Mouse (Mus musculus): ENCODE data around the gene Dbp. TPM values are rescaled to one million over a fixed set of nuclear protein-coding genes. Genes with fewer than 3 reads are reported as not detected.

Dbp gene
- polyA plus RNA-seq, 1 experiment from 2014 or later, result 6.8 TPM

DNA sequence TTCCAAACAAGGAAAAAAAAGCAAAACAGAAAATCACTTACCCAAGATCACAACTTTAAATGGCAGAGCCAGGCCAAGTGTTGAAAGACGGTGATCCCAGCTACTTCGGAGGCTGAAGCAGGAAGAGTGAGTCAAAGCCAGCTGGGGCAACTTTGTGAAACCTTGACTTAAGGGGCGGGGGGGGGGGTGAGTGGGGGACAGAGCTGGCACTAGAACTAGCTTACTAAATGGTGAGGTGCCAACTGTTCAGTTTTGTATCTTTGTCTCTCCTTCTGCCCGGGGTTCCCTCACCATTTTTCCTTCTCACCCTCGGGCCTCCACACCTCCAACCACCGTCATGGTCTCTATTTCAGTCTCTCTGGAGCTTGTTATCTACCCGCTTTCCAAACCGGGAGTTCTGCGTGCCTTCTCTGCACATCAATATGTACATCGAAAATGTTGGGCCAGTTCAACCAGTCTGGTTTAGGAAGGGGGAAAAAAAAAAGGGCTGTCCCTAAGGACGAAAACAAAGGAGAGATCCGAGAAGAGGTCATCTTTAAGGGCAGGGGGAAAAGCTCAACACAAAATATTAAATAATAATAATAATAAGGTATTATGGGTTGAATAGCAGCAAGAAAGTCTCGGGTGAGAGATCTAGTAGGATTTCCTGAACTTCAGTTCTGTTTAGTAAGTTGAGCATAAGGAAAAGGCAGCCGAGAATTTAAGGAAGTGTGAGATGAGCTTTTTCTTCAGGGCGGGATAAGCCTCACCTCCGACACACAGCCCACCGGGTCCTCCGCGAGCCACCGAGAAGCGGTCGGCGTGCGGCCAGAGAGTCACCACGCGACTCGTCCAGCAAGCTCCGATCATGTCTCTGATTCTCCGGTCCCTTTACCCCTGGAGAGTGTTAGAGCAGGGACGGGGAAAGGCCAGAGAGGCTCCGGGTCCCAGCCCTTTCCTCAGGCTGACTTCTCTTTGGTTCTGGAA lies 12.3 kb downstream of the Dbp start:
- TF ChIP-seq EP300 (IDR thresholded peaks at IDR 0.05) (no peak), CTCF (IDR thresholded peaks at IDR 0.05) (no peak)
- H3K27me3 ChIP-seq (replicated peaks; ENCODE audit: insufficient read depth, low read length), result no peaks in the 10 kb centered on the region

DNA sequence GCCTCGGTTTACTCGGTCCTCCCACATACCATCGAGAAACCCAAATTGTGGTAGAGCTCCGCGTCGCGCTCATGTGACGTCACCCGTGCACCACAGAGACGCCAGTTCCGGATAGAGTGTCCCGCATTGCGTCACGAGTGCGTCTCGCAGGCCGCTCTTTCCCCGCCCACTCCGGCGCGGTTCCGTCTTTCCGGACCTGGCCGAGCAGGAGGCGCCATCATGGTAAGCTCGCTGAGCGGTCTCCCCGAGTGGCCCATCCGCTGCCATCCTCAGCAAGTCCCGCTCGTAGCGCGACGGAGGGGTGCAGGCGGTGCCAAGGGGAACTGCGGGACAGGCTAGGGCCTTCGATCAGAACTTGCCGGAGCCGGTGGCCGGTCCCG lies 13.0 kb downstream of the Dbp start, which contains the start of gene Sphk2:
Sphk2 (minus strand) TSS at position 85 of the 380 bp plus-strand sequence.
- H3K27ac ChIP-seq (ENCODE audit: low read length), result peak within 1 kb of the TSS; percentile 90
- H3K9ac ChIP-seq (replicated peaks; ENCODE audit: low read depth), result peak within 1 kb of the TSS; percentile 84
- peak within 1 kb of the TSS; percentile 79 for H3K4me3 ChIP-seq (ENCODE audit: low read depth, low read length)
- peaks cover 10% of the 10 kb centered on the region for H3K36me3 ChIP-seq (ENCODE audit: insufficient read depth, low read length)
- peak; percentile 72 for TF ChIP-seq EP300 (IDR thresholded peaks at IDR 0.05)
- TF ChIP-seq CTCF (IDR thresholded peaks at IDR 0.05), result peak; percentile 33
- DNase-seq (ENCODE audit: low spot score) (peak; percentile 99), ATAC-seq (peak; percentile 74)
- under 1% methylated on average over 39 of the region's 41 CpGs for WGBS
- H3K4me2 ChIP-seq (replicated peaks; ENCODE audit: low read depth, low read length), result peak within 1 kb of the TSS; percentile 60
- H3K9me3 ChIP-seq (ENCODE audit: low read length), result no peaks in the 10 kb centered on the region
- no peaks in the 10 kb centered on the region for H3K27me3 ChIP-seq (replicated peaks; ENCODE audit: insufficient read depth, low read length)
- H3K4me1 ChIP-seq (ENCODE audit: insufficient read depth, low read depth, low read length), result peaks cover 18% of the 10 kb centered on the region

More for the DNA sequence above, 12.3 kb downstream of the Dbp start:
- peak overlapping the region; percentile 60 for H3K4me2 ChIP-seq (replicated peaks; ENCODE audit: low read depth, low read length)
- peaks cover 13% of the 10 kb centered on the region for H3K36me3 ChIP-seq (ENCODE audit: insufficient read depth, low read length)
- peaks cover 18% of the 10 kb centered on the region for H3K4me1 ChIP-seq (ENCODE audit: insufficient read depth, low read depth, low read length)
- H3K27ac ChIP-seq (ENCODE audit: low read length), result peak overlapping the region; percentile 90
- DNase-seq (ENCODE audit: low spot score) (no peak), ATAC-seq (0 out of 2 replicates have a peak, but pooled peaks have one; percentile 1)
- H3K9ac ChIP-seq (replicated peaks; ENCODE audit: low read depth), result peak overlapping the region; percentile 84
- H3K4me3 ChIP-seq (ENCODE audit: low read depth, low read length), result peak overlapping the region; percentile 79
- no peaks in the 10 kb centered on the region for H3K9me3 ChIP-seq (ENCODE audit: low read length)
- 5% methylated on average over 31 of the region's 31 CpGs for WGBS

DNA sequence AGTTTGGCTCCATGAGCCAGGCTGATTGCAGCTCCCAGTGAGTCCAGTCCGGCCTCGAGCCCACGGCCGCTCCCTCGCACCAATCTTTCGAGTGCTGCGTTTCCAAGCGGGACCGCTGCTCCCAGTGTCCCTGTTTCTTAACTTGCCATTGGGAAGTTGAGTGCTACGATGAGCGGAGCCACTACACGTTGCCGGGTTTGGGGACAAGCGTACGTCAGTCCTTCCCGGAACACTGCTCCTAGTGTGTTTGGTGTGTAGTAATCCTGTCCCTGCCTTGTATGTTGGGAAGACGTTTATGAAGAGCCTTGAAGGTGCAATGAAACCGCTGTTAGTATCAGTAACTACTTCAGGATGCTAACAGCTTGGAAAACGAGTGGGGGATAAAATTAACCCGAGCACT lies 13.4 kb downstream of the Dbp start:
- TF ChIP-seq EP300 (IDR thresholded peaks at IDR 0.05), result no peak
- TF ChIP-seq CTCF (IDR thresholded peaks at IDR 0.05), result no peak; the same call in 1 of the 2 replicates
- WGBS, result under 1% methylated on average over 20 of the region's 20 CpGs
- DNase-seq (ENCODE audit: low spot score), result peak; percentile 81

DNA sequence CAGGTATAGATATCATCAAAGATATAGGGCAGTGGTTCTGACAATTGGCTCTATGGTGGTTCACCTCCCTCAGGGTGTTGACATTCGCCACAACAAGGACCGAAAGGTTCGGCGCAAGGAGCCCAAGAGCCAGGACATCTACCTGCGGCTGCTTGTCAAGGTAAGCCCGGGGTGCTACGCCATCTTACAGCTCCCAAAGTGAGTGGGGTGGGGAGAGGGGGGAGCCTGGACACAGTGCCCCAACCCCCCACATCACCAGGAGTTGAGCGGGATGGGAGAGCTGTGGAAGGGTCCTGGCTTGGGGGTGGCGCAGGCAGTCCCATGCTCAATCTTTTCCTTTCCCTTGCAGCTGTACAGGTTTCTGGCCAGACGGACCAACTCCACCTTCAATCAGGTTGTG lies 14.3 kb downstream of the Dbp start:
- Histone ChIP-seq H3K27ac (ENCODE audit: low read length) (no peak overlapping the region), H3K27me3 (replicated peaks; ENCODE audit: insufficient read depth, low read length) (no peaks in the 10 kb centered on the region), H3K36me3 (ENCODE audit: insufficient read depth, low read length) (peaks cover 15% of the 10 kb centered on the region), H3K4me3 (ENCODE audit: low read depth, low read length) (0 out of 2 replicates have a peak overlapping the region, but pooled peaks have one; percentile 79), H3K4me1 (ENCODE audit: insufficient read depth, low read depth, low read length) (peaks cover 18% of the 10 kb centered on the region), H3K9ac (replicated peaks; ENCODE audit: low read depth) (peak overlapping the region; percentile 72; the same call in 1 of the 2 replicates), H3K4me2 (replicated peaks; ENCODE audit: low read depth, low read length) (peak overlapping the region; percentile 55), H3K9me3 (ENCODE audit: low read length) (no peaks in the 10 kb centered on the region)
- no peak for TF ChIP-seq CTCF (IDR thresholded peaks at IDR 0.05)
- no peak for TF ChIP-seq EP300 (IDR thresholded peaks at IDR 0.05)
- no peak for ATAC-seq
- DNase-seq (ENCODE audit: low spot score), result no peak
- WGBS, result 76% methylated on average over 10 of the region's 10 CpGs

More for the DNA sequence above, 13.4 kb downstream of the Dbp start:
- peaks cover 18% of the 10 kb centered on the region for H3K4me1 ChIP-seq (ENCODE audit: insufficient read depth, low read depth, low read length)
- peak overlapping the region; percentile 72 for H3K9ac ChIP-seq (replicated peaks; ENCODE audit: low read depth)
- peak; percentile 10; the same call in 1 of the 2 replicates for ATAC-seq
- peak overlapping the region; percentile 79 for H3K4me3 ChIP-seq (ENCODE audit: low read depth, low read length)
- H3K27me3 ChIP-seq (replicated peaks; ENCODE audit: insufficient read depth, low read length), result no peaks in the 10 kb centered on the region
- peak overlapping the region; percentile 90 for H3K27ac ChIP-seq (ENCODE audit: low read length)
- peaks cover 8% of the 10 kb centered on the region for H3K36me3 ChIP-seq (ENCODE audit: insufficient read depth, low read length)
- no peaks in the 10 kb centered on the region for H3K9me3 ChIP-seq (ENCODE audit: low read length)
- peak overlapping the region; percentile 55 for H3K4me2 ChIP-seq (replicated peaks; ENCODE audit: low read depth, low read length)

DNA sequence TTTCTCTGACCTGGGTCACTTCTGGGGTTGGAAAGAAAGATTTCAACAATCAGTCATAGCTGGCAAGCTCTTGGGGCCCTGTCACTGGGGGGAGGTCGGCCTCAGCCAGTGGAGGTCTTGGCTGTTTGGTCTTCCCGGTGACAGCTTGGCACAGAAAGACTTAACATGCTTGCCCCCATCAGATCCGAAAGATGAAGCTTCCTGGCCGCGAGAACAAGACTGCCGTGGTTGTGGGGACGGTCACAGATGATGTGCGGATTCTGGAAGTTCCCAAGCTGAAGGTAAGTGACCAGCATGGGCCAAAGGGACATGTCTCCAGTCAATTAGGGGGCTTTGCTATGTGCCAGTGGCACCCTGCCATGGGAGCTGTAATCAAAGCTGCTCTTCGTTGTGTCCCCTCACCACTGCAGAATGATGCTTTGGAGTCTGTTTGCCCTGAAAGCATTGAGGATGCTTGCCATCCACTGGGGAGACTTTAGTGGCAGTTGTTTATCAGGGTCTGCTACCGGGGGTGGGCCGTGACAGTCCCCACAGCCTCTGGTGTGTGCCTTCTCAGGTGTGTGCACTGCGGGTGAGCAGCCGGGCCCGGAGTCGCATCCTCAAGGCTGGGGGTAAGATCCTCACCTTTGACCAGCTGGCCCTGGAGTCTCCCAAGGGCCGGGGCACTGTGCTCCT lies 15.0 kb downstream of the Dbp start:
- H3K4me2 ChIP-seq (replicated peaks; ENCODE audit: low read depth, low read length), result no peak overlapping the region
- peak; percentile 4 for DNase-seq (ENCODE audit: low spot score)
- ATAC-seq, result no peak
- H3K4me1 ChIP-seq (ENCODE audit: insufficient read depth, low read depth, low read length), result peaks cover 18% of the 10 kb centered on the region
- 81% methylated on average over 15 of the region's 16 CpGs for WGBS
- H3K36me3 ChIP-seq (ENCODE audit: insufficient read depth, low read length), result peaks cover 17% of the 10 kb centered on the region
- H3K27ac ChIP-seq (ENCODE audit: low read length), result no peak overlapping the region
- no peaks in the 10 kb centered on the region for H3K9me3 ChIP-seq (ENCODE audit: low read length)
- no peaks in the 10 kb centered on the region for H3K27me3 ChIP-seq (replicated peaks; ENCODE audit: insufficient read depth, low read length)
- TF ChIP-seq CTCF (IDR thresholded peaks at IDR 0.05) (no peak), EP300 (IDR thresholded peaks at IDR 0.05) (no peak)
- H3K9ac ChIP-seq (replicated peaks; ENCODE audit: low read depth), result peak overlapping the region; percentile 72; the same call in 1 of the 2 replicates
- H3K4me3 ChIP-seq (ENCODE audit: low read depth, low read length), result no peak overlapping the region
